Mouse (Mus musculus) intestine, embryonic 16.5 days (tissue): ENCODE measurements at regions not wholly inside any gene's neighbourhood (a gene's known extent, or its start where the extent isn't known, plus 50 kb on each side); places are given as distances from the start of the nearest gene placed in this dataset.
"Not testable (repeated sequence)": the region's sequence is repeated elsewhere in the genome, so short reads cannot be mapped to it uniquely, and the experiment has no call there.

Experiments used
- ATAC-seq: fragments of 200-750 bp; cut with Nextera tagmentation; 2 replicates; pipeline ENCODE4 v1.8.0; 2017; ENCODE audit warnings: moderate TSS enrichment, moderate library complexity
- H3K27ac ChIP-seq: fragments of 300-500 bp; sonication (generic); 2 replicates; pipeline ENCODE4 v1.5.1; 2014; ENCODE audit warnings: mild to moderate bottlenecking, low read length
- H3K27me3 ChIP-seq: fragments of 300-500 bp; sonication (generic); replicated peaks from 2 replicates; pipeline ENCODE4 v1.6.1; 2014; ENCODE audit warnings: low read length, control low read depth, mixed read lengths; ENCODE audit not compliant: control insufficient read depth, insufficient read depth
- H3K36me3 ChIP-seq: fragments of 300-500 bp; sonication (generic); 2 replicates; pipeline ENCODE4 v1.6.1; 2014; ENCODE audit warnings: low read length, control low read depth; ENCODE audit not compliant: control insufficient read depth, insufficient read depth
- H3K4me1 ChIP-seq: fragments of 300-500 bp; sonication (generic); 2 replicates; pipeline ENCODE4 v1.6.1; 2014; ENCODE audit warnings: low read length, control low read depth, mixed read lengths; ENCODE audit not compliant: control insufficient read depth, insufficient read depth
- H3K4me2 ChIP-seq: fragments of 300-500 bp; sonication (generic); 2 replicates; pipeline ENCODE4 v1.6.1; 2014; ENCODE audit warnings: low read depth, low read length, control low read depth
- H3K4me3 ChIP-seq: fragments of 300-500 bp; sonication (generic); 2 replicates; pipeline ENCODE4 v1.5.1; 2014; ENCODE audit warnings: mild to moderate bottlenecking, low read length
- H3K9ac ChIP-seq: fragments of 300-500 bp; sonication (generic); 2 replicates; pipeline ENCODE4 v1.6.1; 2014; ENCODE audit warnings: low read depth, low read length
- H3K9me3 ChIP-seq: fragments of 300-500 bp; sonication (generic); 2 replicates; pipeline ENCODE4 v1.6.1; 2016; ENCODE audit warnings: low read length, control low read depth; ENCODE audit not compliant: control insufficient read depth
- WGBS: fragments of 180-500 bp; shearing (Covaris S2); extraction: QIAGEN DNeasy Blood & Tissue Kit; methylation state at CpG from one replicate; pipeline ENCODE4 v1.1.7; 2014; 5-methylcytosine and 5-hydroxymethylcytosine counted together

GRCm38 (mm10) chr10:118052477-118052876 is 89.1 kb upstream of the Mdm1 start:
- Histone ChIP-seq H3K4me2 (no peak overlapping the region), H3K4me3 (no peak overlapping the region), H3K9me3 (no peaks in the 10 kb centered on the region), H3K9ac (no peak overlapping the region), H3K36me3 (no peaks in the 10 kb centered on the region), H3K27ac (no peak overlapping the region), H3K4me1 (no peaks in the 10 kb centered on the region), H3K27me3 (no peaks in the 10 kb centered on the region)
- ATAC-seq, result no peak
- WGBS, result 80% methylated on average over 12 of the region's 12 CpGs

- 89% methylated on average over 5 of the region's 5 CpGs for WGBS
- no peaks in the 10 kb centered on the region for H3K4me1 ChIP-seq
- ATAC-seq, result no peak
These were observed 88.6 kb upstream of the Mdm1 start for GRCm38 (mm10) chr10:118053037-118053436.

GRCm38 (mm10) chr10:118056789-118057271 is 84.8 kb upstream of the Mdm1 start:
- WGBS, result 34% methylated on average over 9 of the region's 9 CpGs

More at GRCm38 (mm10) chr10:118053037-118053436, 88.6 kb upstream of the Mdm1 start:
- Histone ChIP-seq H3K9ac (no peak overlapping the region), H3K4me3 (no peak overlapping the region), H3K9me3 (no peaks in the 10 kb centered on the region), H3K36me3 (no peaks in the 10 kb centered on the region), H3K27ac (no peak overlapping the region), H3K4me2 (no peak overlapping the region), H3K27me3 (no peaks in the 10 kb centered on the region)

GRCm38 (mm10) chr10:118057516-118057915 is 84.1 kb upstream of the Mdm1 start:
- Histone ChIP-seq H3K36me3 (no peaks in the 10 kb centered on the region), H3K4me1 (no peaks in the 10 kb centered on the region)
- 81% methylated on average over 3 of the region's 3 CpGs for WGBS

More at GRCm38 (mm10) chr10:118056789-118057271, 84.8 kb upstream of the Mdm1 start:
- H3K9me3 ChIP-seq, result no peaks in the 10 kb centered on the region
- H3K27ac ChIP-seq, result no peak overlapping the region
- H3K9ac ChIP-seq, result no peak overlapping the region
- H3K27me3 ChIP-seq, result no peaks in the 10 kb centered on the region
- no peaks in the 10 kb centered on the region for H3K4me1 ChIP-seq
- no peak for ATAC-seq
- no peaks in the 10 kb centered on the region for H3K36me3 ChIP-seq
- H3K4me2 ChIP-seq, result no peak overlapping the region
- no peak overlapping the region for H3K4me3 ChIP-seq

GRCm38 (mm10) chr10:118064816-118065216 is 76.8 kb upstream of the Mdm1 start:
- H3K27ac ChIP-seq, result no peak overlapping the region
- 69% methylated on average over 7 of the region's 7 CpGs for WGBS
- ATAC-seq, result no peak

More at GRCm38 (mm10) chr10:118057516-118057915, 84.1 kb upstream of the Mdm1 start:
- no peaks in the 10 kb centered on the region for H3K9me3 ChIP-seq
- H3K9ac ChIP-seq, result no peak overlapping the region
- H3K27me3 ChIP-seq, result no peaks in the 10 kb centered on the region
- ATAC-seq, result no peak
- H3K4me3 ChIP-seq, result no peak overlapping the region
- no peak overlapping the region for H3K27ac ChIP-seq
- H3K4me2 ChIP-seq, result no peak overlapping the region

GRCm38 (mm10) chr10:118076341-118076740 is 65.3 kb upstream of the Mdm1 start:
- not testable (repeated sequence) for ATAC-seq, H3K4me1 ChIP-seq, H3K27ac ChIP-seq, H3K27me3 ChIP-seq, H3K36me3 ChIP-seq, H3K9me3 ChIP-seq, H3K4me2 ChIP-seq, H3K9ac ChIP-seq, H3K4me3 ChIP-seq
- WGBS, result 94% methylated on average over 9 of the region's 11 CpGs

More at GRCm38 (mm10) chr10:118064816-118065216, 76.8 kb upstream of the Mdm1 start:
- Histone ChIP-seq H3K27me3 (no peaks in the 10 kb centered on the region), H3K36me3 (no peaks in the 10 kb centered on the region), H3K9me3 (no peaks in the 10 kb centered on the region), H3K4me3 (no peak overlapping the region), H3K4me1 (no peaks in the 10 kb centered on the region), H3K9ac (no peak overlapping the region), H3K4me2 (no peak overlapping the region)

GRCm38 (mm10) chr10:118081636-118082166 is 59.9 kb upstream of the Mdm1 start:
- Histone ChIP-seq H3K4me1 (no peaks in the 10 kb centered on the region), H3K27me3 (no peaks in the 10 kb centered on the region), H3K4me3 (no peak overlapping the region), H3K36me3 (no peaks in the 10 kb centered on the region), H3K9ac (no peak overlapping the region), H3K27ac (no peak overlapping the region), H3K9me3 (no peaks in the 10 kb centered on the region; the same call in 1 of the 2 replicates), H3K4me2 (no peak overlapping the region)
- ATAC-seq, result no peak
- WGBS, result 83% methylated on average over 5 of the region's 5 CpGs

- no peak for ATAC-seq
- Histone ChIP-seq H3K36me3 (no peaks in the 10 kb centered on the region), H3K9ac (no peak overlapping the region), H3K27ac (no peak overlapping the region), H3K9me3 (no peaks in the 10 kb centered on the region), H3K4me2 (no peak overlapping the region), H3K4me3 (no peak overlapping the region), H3K27me3 (0 out of 2 replicates have a peak, but pooled peaks cover 3% of the 10 kb centered on the region), H3K4me1 (no peaks in the 10 kb centered on the region)
- WGBS, result 89% methylated on average over 13 of the region's 13 CpGs
These were observed 58.4 kb upstream of the Mdm1 start for GRCm38 (mm10) chr10:118083035-118083720.

GRCm38 (mm10) chr10:118083721-118084075 is 57.9 kb upstream of the Mdm1 start:
- Histone ChIP-seq H3K4me1 (no peaks in the 10 kb centered on the region), H3K27me3 (0 out of 2 replicates have a peak, but pooled peaks cover 3% of the 10 kb centered on the region), H3K9me3 (no peaks in the 10 kb centered on the region), H3K9ac (no peak overlapping the region), H3K27ac (no peak overlapping the region), H3K4me3 (no peak overlapping the region), H3K36me3 (no peaks in the 10 kb centered on the region), H3K4me2 (no peak overlapping the region)
- 90% methylated on average over 8 of the region's 8 CpGs for WGBS
- no peak for ATAC-seq
